Mouse (Mus musculus): ENCODE measurements around the gene Bcan. TPM values are rescaled to one million over a fixed set of nuclear protein-coding genes. Genes with fewer than 3 reads are reported as not detected.

The Bcan gene
- total and polyA plus RNA-seq, 3 experiments, result 0.04 TPM; not detected in 2

- Histone ChIP-seq H3K4me2 (ENCODE audit: insufficient read depth, low read depth, poor library complexity, severe bottlenecking) (no peak overlapping the region), H3K4me1 (ENCODE audit: control insufficient read depth in 1 of 2, insufficient read depth in 2 of 2) (peaks cover 2 to 41% of the 10 kb centered on the region in 2 experiments; a peak in 2 of 4 replicates), H3K79me2 (replicated peaks; ENCODE audit: control insufficient read depth, extremely low read depth, insufficient read depth, poor library complexity, severe bottlenecking) (no peaks in the 10 kb centered on the region), H3K4me3 (replicated peaks in 1 of 3; ENCODE audit: low read depth in 2 of 3, low read length in 2 of 3, poor library complexity in 1 of 3) (no peak overlapping the region), H3K36me3 (replicated peaks in 1 of 2; ENCODE audit: control insufficient read depth in 1 of 2, insufficient read depth in 1 of 2, low read length in 1 of 2) (no peaks in the 10 kb centered on the region), H3K9me3 (replicated peaks; ENCODE audit: low read length) (peaks cover 10% of the 10 kb centered on the region), H3K9ac (ENCODE audit: insufficient read depth, low read depth) (no peak overlapping the region), H3K27me3 (replicated peaks) (peaks cover 34% of the 10 kb centered on the region), H3K27ac (ENCODE audit: insufficient read depth, low read depth) (no peak overlapping the region)
- no peak for TF ChIP-seq ETS1 (conservative IDR thresholded peaks at IDR 0.05; ENCODE audit: low read depth, low read length)
- dilution Hi-C loops (cut with MboI; ENCODE audit: extremely low pct_ligation_motif_present, extremely low pct_unique_long_range_greater_than_20kb, low sequenced_read_pairs) (no loop called here), in situ Hi-C loops (cut with MboI; ENCODE audit: low pct_ligation_motif_present, low pct_unique_long_range_greater_than_20kb, low sequenced_read_pairs) (no loop called here)
- no peak for DNase-seq (ENCODE audit: extremely low read depth)
Measured at GRCm38 (mm10) chr3:87972203-87972664, 27.8 kb downstream of the Bcan start.

GRCm38 (mm10) chr3:87971489-87972202, 28.4 kb downstream of the Bcan start:
- Histone ChIP-seq H3K27ac (ENCODE audit: insufficient read depth, low read depth) (no peak overlapping the region), H3K4me1 (ENCODE audit: control insufficient read depth in 1 of 2, insufficient read depth in 2 of 2) (peaks cover 2 to 36% of the 10 kb centered on the region in 2 experiments; a peak in 2 of 4 replicates), H3K9ac (ENCODE audit: insufficient read depth, low read depth) (no peak overlapping the region), H3K36me3 (replicated peaks in 1 of 2; ENCODE audit: control insufficient read depth in 1 of 2, insufficient read depth in 1 of 2, low read length in 1 of 2) (no peaks in the 10 kb centered on the region), H3K4me2 (ENCODE audit: insufficient read depth, low read depth, poor library complexity, severe bottlenecking) (no peak overlapping the region), H3K4me3 (replicated peaks in 1 of 3; ENCODE audit: low read depth in 2 of 3, low read length in 2 of 3, poor library complexity in 1 of 3) (no peak overlapping the region), H3K79me2 (replicated peaks; ENCODE audit: control insufficient read depth, extremely low read depth, insufficient read depth, poor library complexity, severe bottlenecking) (no peaks in the 10 kb centered on the region), H3K9me3 (replicated peaks; ENCODE audit: low read length) (peaks cover 10% of the 10 kb centered on the region), H3K27me3 (replicated peaks) (peaks cover 36% of the 10 kb centered on the region)
- no peak for DNase-seq (ENCODE audit: extremely low read depth)
- dilution Hi-C loops (cut with MboI; ENCODE audit: extremely low pct_ligation_motif_present, extremely low pct_unique_long_range_greater_than_20kb, low sequenced_read_pairs), result no loop called here
- in situ Hi-C loops (cut with MboI; ENCODE audit: low pct_ligation_motif_present, low pct_unique_long_range_greater_than_20kb, low sequenced_read_pairs), result no loop called here
- TF ChIP-seq ETS1 (conservative IDR thresholded peaks at IDR 0.05; ENCODE audit: low read depth, low read length) (no peak), GABPA (IDR thresholded peaks at IDR 0.05; ENCODE audit: insufficient replicate concordance, low read depth, low read length) (no peak), POLR2A (IDR thresholded peaks at IDR 0.05; ENCODE audit: low read depth, low read length) (no peak), JUND (conservative IDR thresholded peaks at IDR 0.05; ENCODE audit: low read depth, low read length) (no peak), MEF2A (IDR thresholded peaks at IDR 0.05; ENCODE audit: borderline replicate concordance, low read depth, low read length) (no peak), ZKSCAN1 (IDR thresholded peaks at IDR 0.05; ENCODE audit: borderline replicate concordance, low read depth, low read length) (no peak), BHLHE40 (IDR thresholded peaks at IDR 0.05; ENCODE audit: low read depth, low read length) (no peak), RCOR1 (conservative IDR thresholded peaks at IDR 0.05; ENCODE audit: low read depth, low read length) (no peak)

- Histone ChIP-seq H3K9me3 (replicated peaks; ENCODE audit: low read length) (peaks cover 10% of the 10 kb centered on the region), H3K9ac (ENCODE audit: insufficient read depth, low read depth) (no peak within 1 kb of the TSS), H3K4me1 (ENCODE audit: control insufficient read depth in 1 of 2, insufficient read depth in 2 of 2) (peaks cover 2 to 31% of the 10 kb centered on the region in 2 experiments; a peak in 2 of 4 replicates), H3K4me3 (replicated peaks in 1 of 3; ENCODE audit: low read depth in 2 of 3, low read length in 2 of 3, poor library complexity in 1 of 3) (no peak within 1 kb of the TSS), H3K79me2 (replicated peaks; ENCODE audit: control insufficient read depth, extremely low read depth, insufficient read depth, poor library complexity, severe bottlenecking) (no peaks in the 10 kb centered on the region), H3K27ac (ENCODE audit: insufficient read depth, low read depth) (no peak within 1 kb of the TSS), H3K27me3 (replicated peaks) (peaks cover 36% of the 10 kb centered on the region), H3K4me2 (ENCODE audit: insufficient read depth, low read depth, poor library complexity, severe bottlenecking) (peak within 1 kb of the TSS; percentile 26; the same call in 1 of the 2 replicates), H3K36me3 (replicated peaks in 1 of 2; ENCODE audit: control insufficient read depth in 1 of 2, insufficient read depth in 1 of 2, low read length in 1 of 2) (no peaks in the 10 kb centered on the region)
- no peak for DNase-seq (ENCODE audit: extremely low read depth)
- TF ChIP-seq JUN (IDR thresholded peaks at IDR 0.05; ENCODE audit: insufficient read depth, low read depth, low read length) (no peak), USF2 (conservative IDR thresholded peaks at IDR 0.05; ENCODE audit: low read depth, low read length) (no peak), HCFC1 (IDR thresholded peaks at IDR 0.05; ENCODE audit: low read depth, low read length) (no peak), MXI1 (IDR thresholded peaks at IDR 0.05; ENCODE audit: low read depth, low read length) (no peak), ZKSCAN1 (IDR thresholded peaks at IDR 0.05; ENCODE audit: borderline replicate concordance, low read depth, low read length) (no peak), KAT2A (IDR thresholded peaks at IDR 0.05; ENCODE audit: insufficient replicate concordance, low read length) (no peak), GABPA (IDR thresholded peaks at IDR 0.05; ENCODE audit: insufficient replicate concordance, low read depth, low read length) (no peak), E2F4 (IDR thresholded peaks at IDR 0.05; ENCODE audit: insufficient replicate concordance, low read depth, low read length) (no peak), MYC (IDR thresholded peaks at IDR 0.05; ENCODE audit: low read depth, low read length) (no peak)
- dilution Hi-C loops (cut with MboI; ENCODE audit: extremely low pct_ligation_motif_present, extremely low pct_unique_long_range_greater_than_20kb, low sequenced_read_pairs) (no loop called here), in situ Hi-C loops (cut with MboI; ENCODE audit: low pct_ligation_motif_present, low pct_unique_long_range_greater_than_20kb, low sequenced_read_pairs) (no loop called here)
Measured at GRCm38 (mm10) chr3:87970939-87971488, 29.0 kb downstream of the Bcan start, which contains the start of gene Nes. Gene Nes, plus strand, starts transcription at chr3:87971078.
